Mouse (Mus musculus) forebrain, embryonic 14.5 days (tissue): ENCODE data around the gene Kcnk6. TPM values are rescaled to one million over a fixed set of nuclear protein-coding genes. Genes with fewer than 3 reads are reported as not detected.
"Not testable (repeated sequence)": the region's sequence is repeated elsewhere in the genome, so short reads cannot be mapped to it uniquely, and the experiment has no call there.

ENCODE experiments used
- ATAC-seq: fragments of 200-750 bp; cut with Nextera tagmentation; 2 replicates; pipeline ENCODE4 v1.8.0; 2017; ENCODE audit warnings: mild to moderate bottlenecking, moderate library complexity
- DNase-seq: peaks from one replicate; pipeline ENCODE4 v3.0.0-alpha.2; 2015; ENCODE audit warnings: low spot score
- H3K27ac ChIP-seq: fragments of 300-500 bp; sonication (generic); 2 replicates; pipeline ENCODE4 v1.5.1; 2014; ENCODE audit warnings: low read depth, mild to moderate bottlenecking, control low read depth, low read length, moderate library complexity
- H3K27me3 ChIP-seq: fragments of 300-500 bp; sonication (generic); replicated peaks from 2 replicates; pipeline ENCODE4 v1.6.1; 2014; ENCODE audit warnings: low read length, control low read depth, mixed read lengths; ENCODE audit not compliant: control insufficient read depth, insufficient read depth
- H3K36me3 ChIP-seq: fragments of 300-500 bp; sonication (generic); 2 replicates; pipeline ENCODE4 v1.6.1; 2014; ENCODE audit warnings: low read length, control low read depth; ENCODE audit not compliant: control insufficient read depth, insufficient read depth
- H3K4me1 ChIP-seq: fragments of 300-500 bp; sonication (generic); 2 replicates; pipeline ENCODE4 v1.6.1; 2014; ENCODE audit warnings: antibody characterized with exemption, low read length, control low read depth; ENCODE audit not compliant: control insufficient read depth, insufficient read depth
- H3K4me2 ChIP-seq: fragments of 300-500 bp; sonication (generic); 2 replicates; pipeline ENCODE4 v1.6.1; 2014; ENCODE audit warnings: mild to moderate bottlenecking, control low read depth, low read length
- H3K4me3 ChIP-seq: fragments of 300-500 bp; sonication (generic); 2 replicates; pipeline ENCODE4 v1.5.1; 2014; ENCODE audit warnings: low read depth, low read length, control low read depth
- H3K9ac ChIP-seq: fragments of 300-500 bp; sonication (generic); 2 replicates; pipeline ENCODE4 v1.6.1; 2014; ENCODE audit warnings: mild to moderate bottlenecking, low read length, control low read depth, moderate library complexity
- H3K9me3 ChIP-seq: fragments of 300-500 bp; sonication (generic); replicated peaks from 2 replicates; pipeline ENCODE4 v1.6.1; 2016; ENCODE audit warnings: low read length, control low read depth, mixed read lengths; ENCODE audit not compliant: control insufficient read depth
- WGBS: fragments of 180-500 bp; shearing (Covaris S2); extraction: QIAGEN DNeasy Blood & Tissue Kit; methylation state at CpG from one replicate; pipeline ENCODE4 v1.1.7; 2014; 5-methylcytosine and 5-hydroxymethylcytosine counted together
- polyA plus RNA-seq: library from polyadenylated mRNA; unstranded; fragments of >200 nt; fragmentation: Nextera tagmentation; extraction: Ambion mirVana; gene quantifications from 2 replicates; pipeline ENCODE4 v1.2.1, GENCODE M21; 2014

Kcnk6 gene
- polyA plus RNA-seq, 1 experiment from 2014 or later, result 0.22 TPM

GRCm38 (mm10) chr7:29214846-29215245 lies 17.5 kb downstream of the Kcnk6 start:
- no peak for ATAC-seq
- no peak overlapping the region for H3K4me2 ChIP-seq
- DNase-seq, result no peak
- no peak overlapping the region for H3K4me3 ChIP-seq
- no peak overlapping the region for H3K9ac ChIP-seq
- no peaks in the 10 kb centered on the region for H3K4me1 ChIP-seq
- H3K36me3 ChIP-seq, result no peaks in the 10 kb centered on the region
- no peaks in the 10 kb centered on the region for H3K27me3 ChIP-seq
- no peaks in the 10 kb centered on the region for H3K9me3 ChIP-seq
- H3K27ac ChIP-seq, result no peak overlapping the region
- WGBS, result 48% methylated on average over 15 of the region's 15 CpGs

DNA sequence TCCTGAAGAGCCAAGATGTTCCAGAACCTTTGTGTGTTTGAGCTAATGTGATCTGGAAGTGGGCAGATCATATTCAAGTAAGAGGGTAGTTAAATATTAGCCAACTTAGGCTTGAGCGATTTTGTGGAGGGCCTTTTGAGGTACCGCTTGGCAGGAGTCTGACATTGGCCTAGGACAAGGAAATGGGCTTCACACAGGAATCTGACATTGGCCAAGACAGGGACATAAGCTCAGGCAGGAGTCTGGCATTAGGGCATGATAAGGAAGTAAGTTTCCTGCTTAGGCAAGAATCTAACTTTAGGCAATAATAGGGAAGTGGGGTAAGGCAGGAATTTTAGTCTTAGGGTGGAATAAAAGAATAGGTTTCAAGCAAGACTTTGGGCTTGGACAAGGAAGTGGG lies 18.1 kb downstream of the Kcnk6 start:
- WGBS, result 73% methylated on average over 2 of the region's 2 CpGs
- H3K4me1 ChIP-seq, result no peaks in the 10 kb centered on the region
- H3K36me3 ChIP-seq, result no peaks in the 10 kb centered on the region
- no peak overlapping the region for H3K9ac ChIP-seq
- no peaks in the 10 kb centered on the region for H3K27me3 ChIP-seq
- DNase-seq, result no peak
- no peak overlapping the region for H3K27ac ChIP-seq
- H3K4me2 ChIP-seq, result peak overlapping the region; percentile 44; the same call in 1 of the 2 replicates
- H3K9me3 ChIP-seq, result no peaks in the 10 kb centered on the region
- ATAC-seq, result no peak
- no peak overlapping the region for H3K4me3 ChIP-seq

DNA sequence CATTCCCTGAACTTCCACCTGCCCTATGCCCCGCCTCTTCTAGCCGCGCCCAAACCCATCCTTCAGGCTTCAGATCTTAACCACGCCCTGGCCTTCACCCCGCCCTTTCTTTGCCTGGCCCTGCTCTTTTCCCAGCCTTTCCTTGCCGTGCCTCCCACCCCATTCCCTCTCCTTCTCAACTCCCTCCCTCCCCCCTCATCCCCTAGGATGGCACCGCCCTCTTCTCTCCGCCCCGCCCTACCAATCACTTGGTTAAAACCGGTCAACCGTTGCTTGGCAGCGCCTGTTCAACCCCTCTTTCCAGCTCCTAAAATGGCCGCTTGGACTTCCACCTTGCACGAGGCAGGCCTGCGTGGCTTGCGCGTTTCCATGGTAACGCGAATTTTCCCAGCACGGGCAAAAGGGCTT lies 18.6 kb downstream of the Kcnk6 start, which contains the start of gene Catsperg1:
Catsperg1 (minus strand) TSS at position 361 of the 408 bp plus-strand sequence.
- H3K4me3 ChIP-seq, result peak within 1 kb of the TSS; percentile 18
- no peak within 1 kb of the TSS for H3K27ac ChIP-seq
- no peak within 1 kb of the TSS for H3K9ac ChIP-seq
- no peaks in the 10 kb centered on the region for H3K36me3 ChIP-seq
- peak; percentile 80 for ATAC-seq
- DNase-seq, result peak; percentile 76
- H3K27me3 ChIP-seq, result no peaks in the 10 kb centered on the region
- H3K4me2 ChIP-seq, result peak within 1 kb of the TSS; percentile 44
- 2% methylated on average over 20 of the region's 20 CpGs for WGBS
- no peaks in the 10 kb centered on the region for H3K4me1 ChIP-seq
- no peaks in the 10 kb centered on the region for H3K9me3 ChIP-seq

DNA sequence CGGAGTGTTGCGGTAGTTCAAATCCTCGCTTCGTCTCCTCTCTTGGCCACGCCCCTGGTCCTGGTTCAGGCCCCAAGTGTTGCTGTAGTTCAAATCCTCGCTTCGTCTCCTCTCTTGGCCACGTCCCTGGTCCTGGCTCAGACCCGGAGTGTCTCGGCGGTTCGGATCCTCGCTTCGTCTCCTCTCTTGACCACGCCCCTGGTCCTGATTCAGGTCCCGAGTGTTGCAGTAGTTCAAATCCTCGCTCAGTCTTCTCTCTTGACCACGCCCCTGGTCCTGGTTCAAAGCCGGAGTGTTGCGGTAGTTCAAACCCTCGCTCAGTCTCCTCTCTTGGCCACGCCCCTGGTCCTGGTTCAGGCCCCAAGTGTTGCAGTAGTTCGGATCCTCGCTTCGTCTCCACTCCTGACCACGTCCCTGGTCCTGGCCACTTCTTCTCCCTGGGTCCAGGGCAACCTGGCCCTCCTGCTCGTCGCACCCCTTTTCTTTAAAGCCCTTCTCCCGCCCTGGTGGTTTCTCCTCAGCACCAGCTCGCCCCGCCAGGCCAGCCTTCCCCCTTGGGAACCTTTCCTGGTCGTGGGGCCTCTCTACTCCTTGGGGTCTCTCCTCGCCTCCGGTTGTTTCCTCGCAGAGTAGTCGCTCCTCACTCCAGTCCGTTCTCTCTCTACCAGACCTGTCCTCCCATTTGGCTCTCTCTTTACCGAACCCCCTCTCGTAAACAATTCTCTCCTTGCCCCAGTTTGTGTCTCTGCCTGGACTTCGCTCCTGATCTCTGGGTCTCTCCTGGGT lies 19.3 kb downstream of the Kcnk6 start:
- H3K4me3 ChIP-seq, result 0 out of 2 replicates have a peak overlapping the region, but pooled peaks have one; percentile 18
- peak overlapping the region; percentile 44 for H3K4me2 ChIP-seq
- not testable (repeated sequence) for H3K9ac ChIP-seq, H3K27me3 ChIP-seq, H3K4me1 ChIP-seq, DNase-seq, H3K36me3 ChIP-seq, H3K9me3 ChIP-seq, H3K27ac ChIP-seq
- 0 out of 2 replicates have a peak, but pooled peaks have one; percentile 24 for ATAC-seq
- 16% methylated on average over 39 of the region's 40 CpGs for WGBS

GRCm38 (mm10) chr7:29212199-29212765 lies 20.0 kb downstream of the Kcnk6 start:
- H3K4me3 ChIP-seq, result no peak overlapping the region
- DNase-seq, result no peak

GRCm38 (mm10) chr7:29211415-29212198 lies 20.7 kb downstream of the Kcnk6 start:
- Histone ChIP-seq H3K4me3 (peak overlapping the region; percentile 21), H3K27me3 (no peaks in the 10 kb centered on the region), H3K4me2 (peak overlapping the region; percentile 44), H3K36me3 (no peaks in the 10 kb centered on the region), H3K9ac (no peak overlapping the region; the same call in 1 of the 2 replicates), H3K27ac (no peak overlapping the region), H3K9me3 (no peaks in the 10 kb centered on the region), H3K4me1 (no peaks in the 10 kb centered on the region)
- WGBS, result 6% methylated on average over 34 of the region's 34 CpGs
- ATAC-seq (peak; percentile 54; the same call in 1 of the 2 replicates), DNase-seq (peak; percentile 62)

More at GRCm38 (mm10) chr7:29212199-29212765, 20.0 kb downstream of the Kcnk6 start:
- no peaks in the 10 kb centered on the region for H3K36me3 ChIP-seq
- no peak for ATAC-seq
- no peaks in the 10 kb centered on the region for H3K27me3 ChIP-seq
- no peaks in the 10 kb centered on the region for H3K9me3 ChIP-seq
- H3K9ac ChIP-seq, result no peak overlapping the region
- no peak overlapping the region for H3K4me2 ChIP-seq
- 18% methylated on average over 26 of the region's 26 CpGs for WGBS
- no peak overlapping the region for H3K27ac ChIP-seq
- no peaks in the 10 kb centered on the region for H3K4me1 ChIP-seq

DNA sequence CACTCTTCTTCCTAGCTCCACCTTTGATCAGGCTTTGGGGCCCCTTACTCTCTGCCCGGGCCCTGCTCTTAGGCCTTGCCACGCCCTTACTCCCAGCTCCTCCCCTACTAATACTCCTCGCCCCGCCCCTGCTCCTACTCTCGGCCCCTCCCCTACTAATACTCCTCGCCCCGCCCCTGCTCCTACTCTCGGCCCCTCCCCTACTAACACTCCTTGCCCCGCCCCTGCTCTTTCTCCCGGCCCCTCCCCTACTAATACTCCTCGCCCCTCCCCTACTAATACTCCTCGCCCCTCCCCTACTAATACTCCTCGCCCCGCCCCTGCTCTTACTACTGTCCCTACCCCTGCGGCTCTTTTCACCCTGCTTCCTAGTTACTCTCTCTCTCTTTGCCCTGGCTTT lies 21.3 kb downstream of the Kcnk6 start:
- Histone ChIP-seq H3K4me2 (peak overlapping the region; percentile 44), H3K4me3 (peak overlapping the region; percentile 21)
- not testable (repeated sequence) for H3K27ac ChIP-seq, H3K27me3 ChIP-seq, ATAC-seq, H3K36me3 ChIP-seq, H3K4me1 ChIP-seq, H3K9ac ChIP-seq, H3K9me3 ChIP-seq, DNase-seq
- 33% methylated on average over 13 of the region's 15 CpGs for WGBS

GRCm38 (mm10) chr7:29202577-29202976 lies 29.7 kb downstream of the Kcnk6 start:
- Histone ChIP-seq H3K4me2 (no peak overlapping the region), H3K27ac (no peak overlapping the region), H3K9ac (no peak overlapping the region), H3K27me3 (no peaks in the 10 kb centered on the region), H3K4me3 (no peak overlapping the region), H3K9me3 (no peaks in the 10 kb centered on the region), H3K4me1 (no peaks in the 10 kb centered on the region), H3K36me3 (no peaks in the 10 kb centered on the region)
- no peak for DNase-seq
- ATAC-seq, result no peak
- WGBS, result 87% methylated on average over 6 of the region's 6 CpGs
